Mouse (Mus musculus) retina, adult 2 months (tissue): ENCODE data around the gene Mgat4c.
"Not testable (repeated sequence)": the region's sequence is repeated elsewhere in the genome, so short reads cannot be mapped to it uniquely, and the experiment has no call there.

Source experiments
- DNase-seq: peaks from one replicate; pipeline ENCODE4 v3.0.0-alpha.2; 2012; ENCODE audit warnings: low read depth, low spot score

The Mgat4c gene

GRCm38 (mm10) chr10:102127340-102127739, 446.1 kb downstream of the Mgat4c start:
- no peak for DNase-seq

- peak; percentile 6 for DNase-seq
Observed at GRCm38 (mm10) chr10:102154865-102155264, 473.6 kb downstream of the Mgat4c start.

- no peak for DNase-seq
Observed at GRCm38 (mm10) chr10:102155853-102156252, 474.6 kb downstream of the Mgat4c start.

GRCm38 (mm10) chr10:102158809-102159208, 477.5 kb downstream of the Mgat4c start:
- DNase-seq = peak; percentile 13

GRCm38 (mm10) chr10:102184726-102185125, 503.4 kb downstream of the Mgat4c start:
- no peak for DNase-seq

- DNase-seq = no peak
Observed at GRCm38 (mm10) chr10:102191646-102192045, 510.4 kb downstream of the Mgat4c start.

- no peak for DNase-seq
Observed at GRCm38 (mm10) chr10:102196850-102197249, 515.6 kb downstream of the Mgat4c start.

GRCm38 (mm10) chr10:102238558-102239211, 557.4 kb downstream of the Mgat4c start:
- DNase-seq = no peak

- no peak for DNase-seq
Observed at GRCm38 (mm10) chr10:102243897-102244296, 562.6 kb downstream of the Mgat4c start.

GRCm38 (mm10) chr10:102244601-102245000, 563.3 kb downstream of the Mgat4c start:
- DNase-seq = no peak

GRCm38 (mm10) chr10:102245269-102245668, 564.0 kb downstream of the Mgat4c start:
- no peak for DNase-seq

GRCm38 (mm10) chr10:102308892-102309479, 627.7 kb downstream of the Mgat4c start:
- DNase-seq = no peak

- DNase-seq = no peak
Observed at GRCm38 (mm10) chr10:102365685-102366381, 684.5 kb downstream of the Mgat4c start.

- no peak for DNase-seq
Observed at GRCm38 (mm10) chr10:102370576-102370975, 689.3 kb downstream of the Mgat4c start.

- DNase-seq = no peak
Observed at GRCm38 (mm10) chr10:102372111-102372510, 690.8 kb downstream of the Mgat4c start.

GRCm38 (mm10) chr10:102374061-102374460, 692.8 kb downstream of the Mgat4c start:
- no peak for DNase-seq

- DNase-seq = no peak
Observed at GRCm38 (mm10) chr10:102377377-102377776, 696.1 kb downstream of the Mgat4c start.

GRCm38 (mm10) chr10:102389223-102389622, 707.9 kb downstream of the Mgat4c start:
- no peak for DNase-seq

- no peak for DNase-seq
Observed at GRCm38 (mm10) chr10:102417654-102418272, 736.5 kb downstream of the Mgat4c start.

- DNase-seq = not testable (repeated sequence)
Observed at GRCm38 (mm10) chr10:102435048-102435447, 753.8 kb downstream of the Mgat4c start.

- not testable (repeated sequence) for DNase-seq
Observed at GRCm38 (mm10) chr10:102435467-102435866, 754.2 kb downstream of the Mgat4c start.
